Mouse (Mus musculus) brain, embryonic 14.5 days (tissue): ENCODE measurements around the gene Myl6.

Source experiments
- CTCF ChIP-seq: fragments of 200-500 bp; IDR thresholded peaks from 2 replicates; pipeline ENCODE4 v1.5.1; 2012; ENCODE audit warnings: inconsistent platforms, mild to moderate bottlenecking, moderate library complexity, borderline replicate concordance; ENCODE audit not compliant: insufficient read depth, insufficient read length; ENCODE audit errors: extremely low read depth
- POLR2A ChIP-seq: fragments of 200-500 bp; IDR thresholded peaks from 2 replicates; pipeline ENCODE4 v1.6.1; 2012; ENCODE audit warnings: mild to moderate bottlenecking, inconsistent platforms, borderline replicate concordance; ENCODE audit not compliant: poor library complexity, insufficient read depth, insufficient read length, severe bottlenecking; ENCODE audit errors: extremely low read depth

DNA sequence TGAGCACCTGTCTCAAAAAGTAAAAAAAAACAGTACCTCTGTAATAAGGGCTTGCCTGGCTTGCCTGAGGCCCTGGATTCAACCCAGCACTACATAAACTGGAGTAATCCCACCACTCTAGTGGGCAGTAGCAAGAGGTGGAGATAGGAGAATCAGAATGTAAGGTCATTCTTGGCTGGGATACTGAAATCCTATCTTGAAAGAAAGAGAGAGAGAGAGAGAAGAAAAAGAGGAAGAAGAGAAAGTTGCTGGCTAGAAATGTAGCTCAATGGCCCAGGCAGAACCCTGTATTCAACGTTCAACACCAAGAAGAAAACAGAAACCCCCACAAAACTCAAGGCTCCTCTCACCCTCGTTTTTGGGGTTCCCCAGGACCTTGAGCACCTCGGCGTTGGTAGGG lies 2.0 kb upstream of the Myl6 start:
- TF ChIP-seq CTCF (no peak), POLR2A (no peak)
